Mouse (Mus musculus): ENCODE data around the gene Rhox8.

GRCm38 (mm10) chrX:37903727-37904126 lies 25.0 kb upstream of the Rhox8 start:
- no peak for TF ChIP-seq POLR2A (IDR thresholded peaks at IDR 0.05; ENCODE audit: control insufficient read depth in 1 of 2, insufficient read depth in 1 of 2, low read depth in 1 of 2, low read length in 2 of 2, poor library complexity in 1 of 2)
- TF ChIP-seq POLR2AphosphoS2 (IDR thresholded peaks at IDR 0.05; ENCODE audit: low read length): no peak
- TF ChIP-seq MEF2A (IDR thresholded peaks at IDR 0.05; ENCODE audit: extremely low read depth, insufficient replicate concordance, low read depth, low read length, poor library complexity, severe bottlenecking): no peak
- no peak for TF ChIP-seq USF1 (IDR thresholded peaks at IDR 0.05; ENCODE audit: low read depth, low read length)
- TF ChIP-seq CTCF (IDR thresholded peaks at IDR 0.05 in 2 of 3, conservative IDR thresholded peaks at IDR 0.05 in 1 of 3; ENCODE audit: control insufficient read depth in 1 of 3, insufficient read depth in 1 of 3, low read depth in 2 of 3, low read length in 3 of 3, poor library complexity in 1 of 3, severe bottlenecking in 1 of 3): no peak
- TF ChIP-seq ZC3H11A (IDR thresholded peaks at IDR 0.05; ENCODE audit: low read depth, low read length): no peak
- no peak for TF ChIP-seq HCFC1 (IDR thresholded peaks at IDR 0.05; ENCODE audit: low read depth, low read length)
- no peak for TF ChIP-seq KAT2A (conservative IDR thresholded peaks at IDR 0.05; ENCODE audit: low read depth, low read length)
- TF ChIP-seq ZMIZ1 (IDR thresholded peaks at IDR 0.05; ENCODE audit: low read depth, low read length): no peak

All from MEL (cell line).